Mouse (Mus musculus): ENCODE results near the gene Ephb1. TPM values are rescaled to one million over a fixed set of nuclear protein-coding genes. Genes with fewer than 3 reads are reported as not detected.

Ephb1 gene
- total and polyA plus RNA-seq, 3 experiments: not detected

- DNase-seq (ENCODE audit: low read depth, low spot score): no peak
- H3K9me3 ChIP-seq (replicated peaks; ENCODE audit: insufficient read depth, low read length): no peaks in the 10 kb centered on the region
These were observed 477.1 kb downstream of the Ephb1 start for GRCm38 (mm10) chr9:101877109-101877987.

GRCm38 (mm10) chr9:101875306-101875705, 479.2 kb downstream of the Ephb1 start:
- Histone ChIP-seq H3K79me2 (ENCODE audit: control insufficient read depth, insufficient read depth, low read length, poor library complexity) (no peaks in the 10 kb centered on the region), H3K4me3 (ENCODE audit: control insufficient read depth in 1 of 2, insufficient read depth in 1 of 2, low read depth in 2 of 2, low read length in 2 of 2) (no peak overlapping the region), H3K27me3 (ENCODE audit: control insufficient read depth in 1 of 2, insufficient read depth in 2 of 2, low read length in 2 of 2) (no peaks in the 10 kb centered on the region), H3K36me3 (ENCODE audit: control insufficient read depth in 1 of 2, insufficient read depth in 2 of 2, low read length in 2 of 2) (no peaks in the 10 kb centered on the region), H3K4me1 (ENCODE audit: control insufficient read depth in 1 of 2, insufficient read depth in 2 of 2, low read length in 2 of 2) (no peaks in the 10 kb centered on the region), H3K9me3 (replicated peaks; ENCODE audit: insufficient read depth, low read length) (no peaks in the 10 kb centered on the region), H3K27ac (ENCODE audit: control insufficient read depth, low read depth, low read length) (no peak overlapping the region), H3K9ac (ENCODE audit: control insufficient read depth, low read depth, low read length, poor library complexity, severe bottlenecking) (no peak overlapping the region)
- no peak for TF ChIP-seq RAD21 (IDR thresholded peaks at IDR 0.05; ENCODE audit: low read depth, low read length)
- no peak for TF ChIP-seq NELFE (IDR thresholded peaks at IDR 0.05; ENCODE audit: low read depth, low read length)
- no peak for TF ChIP-seq SIN3A (IDR thresholded peaks at IDR 0.05; ENCODE audit: low read length)
- TF ChIP-seq MYC (IDR thresholded peaks at IDR 0.05; ENCODE audit: low read depth, low read length): no peak
- no peak for TF ChIP-seq KAT2A (conservative IDR thresholded peaks at IDR 0.05; ENCODE audit: low read depth, low read length)
- TF ChIP-seq TBP (IDR thresholded peaks at IDR 0.05; ENCODE audit: low read depth, low read length): no peak
- no peak for TF ChIP-seq USF2 (IDR thresholded peaks at IDR 0.05; ENCODE audit: borderline replicate concordance in 1 of 2, insufficient read depth in 1 of 2, low read depth in 1 of 2, low read length in 2 of 2)
- TF ChIP-seq MEF2A (IDR thresholded peaks at IDR 0.05; ENCODE audit: extremely low read depth, insufficient replicate concordance, low read depth, low read length, poor library complexity, severe bottlenecking): no peak
- no peak for TF ChIP-seq MYB (IDR thresholded peaks at IDR 0.05; ENCODE audit: low read depth, low read length)
- TF ChIP-seq ZNF384 (IDR thresholded peaks at IDR 0.05; ENCODE audit: low read depth, low read length): no peak
- no peak for TF ChIP-seq POLR2AphosphoS2 (IDR thresholded peaks at IDR 0.05; ENCODE audit: low read length)
- TF ChIP-seq RCOR1 (IDR thresholded peaks at IDR 0.05; ENCODE audit: low read depth, low read length): no peak
- TF ChIP-seq MAZ (IDR thresholded peaks at IDR 0.05; ENCODE audit: low read depth, low read length): no peak
- no peak for DNase-seq (ENCODE audit: low read depth, low spot score)

More at GRCm38 (mm10) chr9:101877109-101877987, 477.1 kb downstream of the Ephb1 start:
- no peaks in the 10 kb centered on the region for H3K27me3 ChIP-seq (ENCODE audit: control insufficient read depth in 1 of 2, insufficient read depth in 2 of 2, low read length in 2 of 2)
- H3K4me1 ChIP-seq (ENCODE audit: control insufficient read depth in 1 of 2, insufficient read depth in 2 of 2, low read length in 2 of 2): no peaks in the 10 kb centered on the region
- TF ChIP-seq MYB (IDR thresholded peaks at IDR 0.05; ENCODE audit: low read depth, low read length) (no peak), TCF12 (IDR thresholded peaks at IDR 0.05; ENCODE audit: low read depth, low read length) (no peak), BHLHE40 (IDR thresholded peaks at IDR 0.05; ENCODE audit: borderline replicate concordance, low read depth, low read length) (no peak), MAX (IDR thresholded peaks at IDR 0.05; ENCODE audit: low read length) (no peak), MAZ (IDR thresholded peaks at IDR 0.05; ENCODE audit: low read depth, low read length) (no peak), ETS1 (IDR thresholded peaks at IDR 0.05; ENCODE audit: low read depth, low read length) (no peak), USF1 (IDR thresholded peaks at IDR 0.05; ENCODE audit: low read depth, low read length) (no peak), SIN3A (IDR thresholded peaks at IDR 0.05; ENCODE audit: low read length) (no peak), CHD1 (IDR thresholded peaks at IDR 0.05; ENCODE audit: low read depth, low read length) (no peak), NRF1 (IDR thresholded peaks at IDR 0.05; ENCODE audit: insufficient read depth, low read depth, low read length, poor library complexity, severe bottlenecking) (no peak), MYC (IDR thresholded peaks at IDR 0.05; ENCODE audit: low read depth, low read length) (no peak), TBP (IDR thresholded peaks at IDR 0.05; ENCODE audit: low read depth, low read length) (no peak), MXI1 (IDR thresholded peaks at IDR 0.05; ENCODE audit: low read depth, low read length) (no peak)
- H3K79me2 ChIP-seq (ENCODE audit: control insufficient read depth, insufficient read depth, low read length, poor library complexity): no peaks in the 10 kb centered on the region
- no peak overlapping the region for H3K27ac ChIP-seq (ENCODE audit: control insufficient read depth, low read depth, low read length)
- no peak overlapping the region for H3K9ac ChIP-seq (ENCODE audit: control insufficient read depth, low read depth, low read length, poor library complexity, severe bottlenecking)
- H3K4me3 ChIP-seq (ENCODE audit: control insufficient read depth in 1 of 2, insufficient read depth in 1 of 2, low read depth in 2 of 2, low read length in 2 of 2): no peak overlapping the region
- H3K36me3 ChIP-seq (ENCODE audit: control insufficient read depth in 1 of 2, insufficient read depth in 2 of 2, low read length in 2 of 2): no peaks in the 10 kb centered on the region
